8 mouse cellular contexts compared by ENCODE assay signal in genomic region chr2:18586925-18587724, GRCm38 (mm10).
DNase-seq lines count a peak whose midpoint lies in the region; ATAC-seq lines count a peak whose summit lies in the region.

No protein-coding gene starts in this region.

- H3K36me3 ChIP-seq in hindbrain, embryonic 13.5 days: no peaks in the 10 kb centered on the region

- WGBS in hindbrain, embryonic 13.5 days: under 1% methylated on average over 31 of the region's 31 CpGs

- peak overlapping the region; percentile 68 for H3K4me2 ChIP-seq in hindbrain, embryonic 13.5 days

- H3K27ac ChIP-seq in hindbrain, embryonic 13.5 days: peak overlapping the region; percentile 80

- peaks cover 3% of the 10 kb centered on the region; the same call in 1 of the 2 replicates for H3K4me1 ChIP-seq in hindbrain, embryonic 13.5 days (replicated peaks)

- peak; percentile 88 for ATAC-seq in hindbrain, embryonic 13.5 days (ENCODE audit: low FRiP score)

- no peaks in the 10 kb centered on the region for H3K9me3 ChIP-seq in hindbrain, embryonic 13.5 days

- peak overlapping the region; percentile 65 for H3K9ac ChIP-seq in hindbrain, embryonic 13.5 days

- H3K27me3 ChIP-seq in hindbrain, embryonic 13.5 days: no peaks in the 10 kb centered on the region; the same call in 1 of the 2 replicates

- H3K4me3 ChIP-seq in hindbrain, embryonic 13.5 days: peak overlapping the region; percentile 64

- peak; percentile 70 for DNase-seq in T-cell, adult 2 months (ENCODE audit: low spot score)
- peak; percentile 89 to 90 for DNase-seq in cerebellum, postnatal 25 days
- DNase-seq in frontal cortex, postnatal 25 days (ENCODE audit: low spot score in 2 of 2): peak; percentile 92 to 94
- DNase-seq in layer of hippocampus, postnatal 14 days (ENCODE audit: low spot score in 2 of 2): peak; percentile 91 to 96
- peak; percentile 80 for DNase-seq in lung, postnatal 10 days
- DNase-seq in retina, adult 2 months (ENCODE audit: low read depth, low spot score): peak; percentile 50
- DNase-seq in thymus, postnatal 36 days: peak; percentile 83 to 86

Comparison
In these comparisons a context has a peak if more than half of its experiments do, and no peak if none do; other contexts are left out.
1. Peak in every context shown above with its lines: DNase-seq, ATAC-seq, H3K4me3 ChIP-seq and H3K27ac ChIP-seq.